Mouse (Mus musculus): ENCODE measurements at regions not wholly inside any gene's neighbourhood (a gene's known extent, or its start where the extent isn't known, plus 50 kb on each side); places are given as distances from the start of the nearest gene placed in this dataset.
A peak's percentile ranks its signal among the peaks of the same experiment; 100 is the strongest.

GRCm38 (mm10) chrX:151708055-151708670 lies 92.4 kb upstream of the Huwe1 start:
- peak; percentile 52 to 53 for DNase-seq (ENCODE audit: low spot score in 2 of 2)
